Mouse (Mus musculus): ENCODE measurements around the gene Spock1. TPM values are rescaled to one million over a fixed set of nuclear protein-coding genes. Genes with fewer than 3 reads are reported as not detected.
A peak's percentile ranks its signal among the peaks of the same experiment; 100 is the strongest.

Spock1 gene
- polyA plus RNA-seq, 1 experiment from 2014 or later, result 1.7 TPM

GRCm38 (mm10) chr13:57771998-57772397 lies 136.1 kb downstream of the Spock1 start:
- no peak overlapping the region for H3K4me3 ChIP-seq (ENCODE audit: low read length)
- no peak overlapping the region for H3K4me2 ChIP-seq (ENCODE audit: low read depth, low read length)
- H3K36me3 ChIP-seq (ENCODE audit: control insufficient read depth, insufficient read depth, low read length), result no peaks in the 10 kb centered on the region
- H3K9ac ChIP-seq (ENCODE audit: low read depth, low read length), result no peak overlapping the region
- H3K9me3 ChIP-seq (ENCODE audit: control insufficient read depth, low read length), result peaks cover 4% of the 10 kb centered on the region
- ATAC-seq, result no peak
- H3K27ac ChIP-seq (ENCODE audit: low read length), result no peak overlapping the region
- 72% methylated on average over 6 of the region's 6 CpGs for WGBS
- H3K4me1 ChIP-seq (ENCODE audit: control insufficient read depth, insufficient read depth, low read length), result no peaks in the 10 kb centered on the region
- H3K27me3 ChIP-seq (replicated peaks; ENCODE audit: control insufficient read depth, insufficient read depth, low read length), result no peaks in the 10 kb centered on the region

- ATAC-seq, result no peak
- Histone ChIP-seq H3K27me3 (replicated peaks; ENCODE audit: control insufficient read depth, insufficient read depth, low read length) (no peaks in the 10 kb centered on the region), H3K4me2 (ENCODE audit: low read depth, low read length) (no peak overlapping the region), H3K4me3 (ENCODE audit: low read length) (no peak overlapping the region), H3K27ac (ENCODE audit: low read length) (no peak overlapping the region), H3K9me3 (ENCODE audit: control insufficient read depth, low read length) (peaks cover 5% of the 10 kb centered on the region), H3K4me1 (ENCODE audit: control insufficient read depth, insufficient read depth, low read length) (no peaks in the 10 kb centered on the region), H3K9ac (ENCODE audit: low read depth, low read length) (no peak overlapping the region), H3K36me3 (ENCODE audit: control insufficient read depth, insufficient read depth, low read length) (no peaks in the 10 kb centered on the region)
- 68% methylated on average over 3 of the region's 3 CpGs for WGBS
These were observed 141.4 kb downstream of the Spock1 start for GRCm38 (mm10) chr13:57766721-57767120.

- Histone ChIP-seq H3K4me1 (ENCODE audit: control insufficient read depth, insufficient read depth, low read length) (no peaks in the 10 kb centered on the region), H3K4me3 (ENCODE audit: low read length) (no peak overlapping the region), H3K9ac (ENCODE audit: low read depth, low read length) (no peak overlapping the region), H3K27me3 (replicated peaks; ENCODE audit: control insufficient read depth, insufficient read depth, low read length) (no peaks in the 10 kb centered on the region), H3K4me2 (ENCODE audit: low read depth, low read length) (no peak overlapping the region), H3K27ac (ENCODE audit: low read length) (no peak overlapping the region), H3K9me3 (ENCODE audit: control insufficient read depth, low read length) (no peaks in the 10 kb centered on the region), H3K36me3 (ENCODE audit: control insufficient read depth, insufficient read depth, low read length) (no peaks in the 10 kb centered on the region)
- ATAC-seq, result no peak
- WGBS, result 85% methylated on average over 5 of the region's 5 CpGs
These were observed 147.0 kb downstream of the Spock1 start for GRCm38 (mm10) chr13:57761122-57761521.

- Histone ChIP-seq H3K4me3 (ENCODE audit: low read length) (no peak overlapping the region), H3K4me2 (ENCODE audit: low read depth, low read length) (no peak overlapping the region), H3K27ac (ENCODE audit: low read length) (no peak overlapping the region), H3K4me1 (ENCODE audit: control insufficient read depth, insufficient read depth, low read length) (no peaks in the 10 kb centered on the region), H3K27me3 (replicated peaks; ENCODE audit: control insufficient read depth, insufficient read depth, low read length) (no peaks in the 10 kb centered on the region), H3K9ac (ENCODE audit: low read depth, low read length) (no peak overlapping the region), H3K36me3 (ENCODE audit: control insufficient read depth, insufficient read depth, low read length) (no peaks in the 10 kb centered on the region), H3K9me3 (ENCODE audit: control insufficient read depth, low read length) (no peaks in the 10 kb centered on the region)
- WGBS, result 89% methylated on average over 3 of the region's 3 CpGs
- ATAC-seq, result no peak
These were observed 147.5 kb downstream of the Spock1 start for GRCm38 (mm10) chr13:57760618-57761017.

- no peak overlapping the region for H3K27ac ChIP-seq (ENCODE audit: low read length)
- H3K9me3 ChIP-seq (ENCODE audit: control insufficient read depth, low read length), result no peaks in the 10 kb centered on the region
- no peak for ATAC-seq
- no peak overlapping the region for H3K9ac ChIP-seq (ENCODE audit: low read depth, low read length)
- H3K4me2 ChIP-seq (ENCODE audit: low read depth, low read length), result no peak overlapping the region
- no peaks in the 10 kb centered on the region for H3K4me1 ChIP-seq (ENCODE audit: control insufficient read depth, insufficient read depth, low read length)
- 65% methylated on average over 3 of the region's 3 CpGs for WGBS
- no peaks in the 10 kb centered on the region for H3K36me3 ChIP-seq (ENCODE audit: control insufficient read depth, insufficient read depth, low read length)
- H3K4me3 ChIP-seq (ENCODE audit: low read length), result no peak overlapping the region
- H3K27me3 ChIP-seq (replicated peaks; ENCODE audit: control insufficient read depth, insufficient read depth, low read length), result no peaks in the 10 kb centered on the region
These were observed 151.8 kb downstream of the Spock1 start for GRCm38 (mm10) chr13:57756316-57756715.

GRCm38 (mm10) chr13:57750831-57751230 lies 157.3 kb downstream of the Spock1 start:
- 54% methylated on average over 7 of the region's 7 CpGs for WGBS
- ATAC-seq, result no peak
- H3K36me3 ChIP-seq (ENCODE audit: control insufficient read depth, insufficient read depth, low read length), result no peaks in the 10 kb centered on the region

GRCm38 (mm10) chr13:57744667-57745066 lies 163.5 kb downstream of the Spock1 start:
- Histone ChIP-seq H3K36me3 (ENCODE audit: control insufficient read depth, insufficient read depth, low read length) (no peaks in the 10 kb centered on the region), H3K4me3 (ENCODE audit: low read length) (no peak overlapping the region), H3K27me3 (replicated peaks; ENCODE audit: control insufficient read depth, insufficient read depth, low read length) (no peaks in the 10 kb centered on the region), H3K4me1 (ENCODE audit: control insufficient read depth, insufficient read depth, low read length) (peaks cover 11% of the 10 kb centered on the region), H3K9ac (ENCODE audit: low read depth, low read length) (no peak overlapping the region), H3K4me2 (ENCODE audit: low read depth, low read length) (no peak overlapping the region), H3K27ac (ENCODE audit: low read length) (no peak overlapping the region), H3K9me3 (ENCODE audit: control insufficient read depth, low read length) (peaks cover 3% of the 10 kb centered on the region; the same call in 1 of the 2 replicates)
- no peak for ATAC-seq
- 65% methylated on average over 3 of the region's 3 CpGs for WGBS

More at GRCm38 (mm10) chr13:57750831-57751230, 157.3 kb downstream of the Spock1 start:
- Histone ChIP-seq H3K27ac (ENCODE audit: low read length) (no peak overlapping the region), H3K4me2 (ENCODE audit: low read depth, low read length) (no peak overlapping the region), H3K4me3 (ENCODE audit: low read length) (no peak overlapping the region), H3K4me1 (ENCODE audit: control insufficient read depth, insufficient read depth, low read length) (no peaks in the 10 kb centered on the region), H3K9me3 (ENCODE audit: control insufficient read depth, low read length) (peaks cover 3% of the 10 kb centered on the region; the same call in 1 of the 2 replicates), H3K27me3 (replicated peaks; ENCODE audit: control insufficient read depth, insufficient read depth, low read length) (no peaks in the 10 kb centered on the region), H3K9ac (ENCODE audit: low read depth, low read length) (no peak overlapping the region)

GRCm38 (mm10) chr13:57741186-57741585 lies 166.9 kb downstream of the Spock1 start:
- Histone ChIP-seq H3K4me2 (ENCODE audit: low read depth, low read length) (no peak overlapping the region), H3K27ac (ENCODE audit: low read length) (0 out of 2 replicates have a peak overlapping the region, but pooled peaks have one; percentile 10), H3K27me3 (replicated peaks; ENCODE audit: control insufficient read depth, insufficient read depth, low read length) (no peaks in the 10 kb centered on the region), H3K4me1 (ENCODE audit: control insufficient read depth, insufficient read depth, low read length) (peaks cover 11% of the 10 kb centered on the region), H3K9me3 (ENCODE audit: control insufficient read depth, low read length) (no peaks in the 10 kb centered on the region), H3K36me3 (ENCODE audit: control insufficient read depth, insufficient read depth, low read length) (no peaks in the 10 kb centered on the region), H3K4me3 (ENCODE audit: low read length) (no peak overlapping the region), H3K9ac (ENCODE audit: low read depth, low read length) (no peak overlapping the region)
- WGBS, result 38% methylated on average over 6 of the region's 6 CpGs
- no peak for ATAC-seq

GRCm38 (mm10) chr13:57740473-57740872 lies 167.7 kb downstream of the Spock1 start:
- H3K27ac ChIP-seq (ENCODE audit: low read length), result peak overlapping the region; percentile 13; the same call in 1 of the 2 replicates
- 36% methylated on average over 5 of the region's 5 CpGs for WGBS

GRCm38 (mm10) chr13:57736060-57736459 lies 172.1 kb downstream of the Spock1 start:
- no peak overlapping the region for H3K9ac ChIP-seq (ENCODE audit: low read depth, low read length)

More at GRCm38 (mm10) chr13:57740473-57740872, 167.7 kb downstream of the Spock1 start:
- Histone ChIP-seq H3K4me2 (ENCODE audit: low read depth, low read length) (no peak overlapping the region), H3K4me1 (ENCODE audit: control insufficient read depth, insufficient read depth, low read length) (peaks cover 11% of the 10 kb centered on the region), H3K27me3 (replicated peaks; ENCODE audit: control insufficient read depth, insufficient read depth, low read length) (no peaks in the 10 kb centered on the region), H3K36me3 (ENCODE audit: control insufficient read depth, insufficient read depth, low read length) (no peaks in the 10 kb centered on the region), H3K4me3 (ENCODE audit: low read length) (no peak overlapping the region), H3K9me3 (ENCODE audit: control insufficient read depth, low read length) (no peaks in the 10 kb centered on the region), H3K9ac (ENCODE audit: low read depth, low read length) (no peak overlapping the region)
- ATAC-seq, result no peak; the same call in none of the 2 replicates

More at GRCm38 (mm10) chr13:57736060-57736459, 172.1 kb downstream of the Spock1 start:
- H3K27ac ChIP-seq (ENCODE audit: low read length), result no peak overlapping the region
- no peak overlapping the region for H3K4me2 ChIP-seq (ENCODE audit: low read depth, low read length)
- no peaks in the 10 kb centered on the region for H3K36me3 ChIP-seq (ENCODE audit: control insufficient read depth, insufficient read depth, low read length)
- no peaks in the 10 kb centered on the region for H3K9me3 ChIP-seq (ENCODE audit: control insufficient read depth, low read length)
- H3K27me3 ChIP-seq (replicated peaks; ENCODE audit: control insufficient read depth, insufficient read depth, low read length), result no peaks in the 10 kb centered on the region
- no peak overlapping the region for H3K4me3 ChIP-seq (ENCODE audit: low read length)
- H3K4me1 ChIP-seq (ENCODE audit: control insufficient read depth, insufficient read depth, low read length), result peaks cover 8% of the 10 kb centered on the region
- 65% methylated on average over 7 of the region's 7 CpGs for WGBS
- ATAC-seq, result no peak
